Mouse (Mus musculus) lung, adult 2 months (tissue): ENCODE results near the gene St7.

Experiments
- CTCF ChIP-seq: fragments of 200-500 bp; IDR thresholded peaks from 2 replicates; pipeline ENCODE4 v1.5.1; 2011; ENCODE audit warnings: mild to moderate bottlenecking, low read length, control low read depth; ENCODE audit not compliant: insufficient read depth
- POLR2A ChIP-seq: fragments of 200-500 bp; IDR thresholded peaks from 2 replicates; pipeline ENCODE4 v1.6.1; 2011; ENCODE audit warnings: low read depth, mild to moderate bottlenecking, control low read depth, low read length, borderline replicate concordance; ENCODE audit errors: extremely low read depth

- TF ChIP-seq POLR2A (no peak), CTCF (no peak)
Observed at GRCm38 (mm10) chr6:17979361-17979760, 286.6 kb downstream of the St7 start.
